Mouse (Mus musculus) erythroid progenitor cell, adult 5-6 weeks (primary cell): ENCODE data around the gene Kif13a. TPM values are rescaled to one million over a fixed set of nuclear protein-coding genes. Genes with fewer than 3 reads are reported as not detected.

ENCODE experiments used
- ATAC-seq: replicated peaks from 2 replicates; pipeline ENCODE4 v1.8.0; 2016; ENCODE audit warnings: moderate number of reproducible peaks, mild to moderate bottlenecking, moderate TSS enrichment, inconsistent platforms; ENCODE audit not compliant: poor library complexity, low FRiP score, severe bottlenecking
- total RNA-seq, 2 experiments: library from RNA; stranded (forward) in 1 of 2; stranded (reverse) in 1 of 2; fragments of 150-400 nt in 1 of 2; fragments of 186-747, 209-891 nt in 1 of 2; gene quantifications; 2 replicates each; pipeline versions ENCODE4 v1.2.3 to v1.2.4; 2015 to 2017; ENCODE audit warnings: low replicate concordance in 2 of 2

Kif13a gene
- total RNA-seq, 2 experiments from 2014 or later = 1.7 to 6.5 TPM

- no peak for ATAC-seq
These were observed 43.0 kb downstream of the Kif13a start for GRCm38 (mm10) chr13:46886497-46887261.

- no peak for ATAC-seq
These were observed 44.0 kb downstream of the Kif13a start for GRCm38 (mm10) chr13:46885759-46886060.

- no peak for ATAC-seq
These were observed 44.5 kb downstream of the Kif13a start for GRCm38 (mm10) chr13:46884898-46885758.

- ATAC-seq = no peak
These were observed 45.7 kb downstream of the Kif13a start for GRCm38 (mm10) chr13:46883976-46884375.

- no peak for ATAC-seq
These were observed 46.3 kb downstream of the Kif13a start for GRCm38 (mm10) chr13:46883381-46883780.

- no peak for ATAC-seq
These were observed 48.9 kb downstream of the Kif13a start for GRCm38 (mm10) chr13:46880736-46881135.

GRCm38 (mm10) chr13:46880243-46880642 lies 49.4 kb downstream of the Kif13a start:
- no peak for ATAC-seq

- ATAC-seq = no peak
These were observed 52.6 kb downstream of the Kif13a start for GRCm38 (mm10) chr13:46877049-46877448.

GRCm38 (mm10) chr13:46875377-46875776 lies 54.3 kb downstream of the Kif13a start:
- ATAC-seq = no peak

- ATAC-seq = no peak
These were observed 56.9 kb downstream of the Kif13a start for GRCm38 (mm10) chr13:46872732-46873131.

- no peak for ATAC-seq
These were observed 57.5 kb downstream of the Kif13a start for GRCm38 (mm10) chr13:46872194-46872593.

GRCm38 (mm10) chr13:46869464-46869863 lies 60.2 kb downstream of the Kif13a start:
- no peak for ATAC-seq

GRCm38 (mm10) chr13:46863169-46863748 lies 66.4 kb downstream of the Kif13a start:
- ATAC-seq = no peak

GRCm38 (mm10) chr13:46859876-46860275 lies 69.8 kb downstream of the Kif13a start:
- no peak for ATAC-seq

GRCm38 (mm10) chr13:46859173-46859572 lies 70.5 kb downstream of the Kif13a start:
- no peak for ATAC-seq

- no peak for ATAC-seq
These were observed 70.9 kb downstream of the Kif13a start for GRCm38 (mm10) chr13:46858835-46859152.

GRCm38 (mm10) chr13:46858143-46858834 lies 71.4 kb downstream of the Kif13a start:
- ATAC-seq = no peak

- ATAC-seq = no peak
These were observed 75.2 kb downstream of the Kif13a start for GRCm38 (mm10) chr13:46854456-46854855.

GRCm38 (mm10) chr13:46852470-46852869 lies 77.2 kb downstream of the Kif13a start:
- ATAC-seq = no peak

GRCm38 (mm10) chr13:46845456-46845855 lies 84.2 kb downstream of the Kif13a start:
- no peak for ATAC-seq
